Mouse (Mus musculus) intestine, embryonic 16.5 days (tissue): ENCODE measurements around the gene Gm20388. TPM values are rescaled to one million over a fixed set of nuclear protein-coding genes. Genes with fewer than 3 reads are reported as not detected.

Source experiments
- ATAC-seq: fragments of 200-750 bp; cut with Nextera tagmentation; 2 replicates; pipeline ENCODE4 v1.8.0; 2017; ENCODE audit warnings: moderate TSS enrichment, moderate library complexity
- H3K27ac ChIP-seq: fragments of 300-500 bp; sonication (generic); 2 replicates; pipeline ENCODE4 v1.5.1; 2014; ENCODE audit warnings: mild to moderate bottlenecking, low read length
- H3K27me3 ChIP-seq: fragments of 300-500 bp; sonication (generic); replicated peaks from 2 replicates; pipeline ENCODE4 v1.6.1; 2014; ENCODE audit warnings: low read length, control low read depth, mixed read lengths; ENCODE audit not compliant: control insufficient read depth, insufficient read depth
- H3K36me3 ChIP-seq: fragments of 300-500 bp; sonication (generic); 2 replicates; pipeline ENCODE4 v1.6.1; 2014; ENCODE audit warnings: low read length, control low read depth; ENCODE audit not compliant: control insufficient read depth, insufficient read depth
- H3K4me1 ChIP-seq: fragments of 300-500 bp; sonication (generic); 2 replicates; pipeline ENCODE4 v1.6.1; 2014; ENCODE audit warnings: low read length, control low read depth, mixed read lengths; ENCODE audit not compliant: control insufficient read depth, insufficient read depth
- H3K4me2 ChIP-seq: fragments of 300-500 bp; sonication (generic); 2 replicates; pipeline ENCODE4 v1.6.1; 2014; ENCODE audit warnings: low read depth, low read length, control low read depth
- H3K4me3 ChIP-seq: fragments of 300-500 bp; sonication (generic); 2 replicates; pipeline ENCODE4 v1.5.1; 2014; ENCODE audit warnings: mild to moderate bottlenecking, low read length
- H3K9ac ChIP-seq: fragments of 300-500 bp; sonication (generic); 2 replicates; pipeline ENCODE4 v1.6.1; 2014; ENCODE audit warnings: low read depth, low read length
- H3K9me3 ChIP-seq: fragments of 300-500 bp; sonication (generic); 2 replicates; pipeline ENCODE4 v1.6.1; 2016; ENCODE audit warnings: low read length, control low read depth; ENCODE audit not compliant: control insufficient read depth
- WGBS: fragments of 180-500 bp; shearing (Covaris S2); extraction: QIAGEN DNeasy Blood & Tissue Kit; methylation state at CpG from one replicate; pipeline ENCODE4 v1.1.7; 2014; 5-methylcytosine and 5-hydroxymethylcytosine counted together
- polyA plus RNA-seq: library from polyadenylated mRNA; unstranded; fragments of >200 nt; fragmentation: Nextera tagmentation; extraction: Ambion mirVana; gene quantifications from 2 replicates; pipeline ENCODE4 v1.2.1, GENCODE M21; 2015

Gene Gm20388
- polyA plus RNA-seq, 1 experiment from 2014 or later, result 5.8 TPM

DNA sequence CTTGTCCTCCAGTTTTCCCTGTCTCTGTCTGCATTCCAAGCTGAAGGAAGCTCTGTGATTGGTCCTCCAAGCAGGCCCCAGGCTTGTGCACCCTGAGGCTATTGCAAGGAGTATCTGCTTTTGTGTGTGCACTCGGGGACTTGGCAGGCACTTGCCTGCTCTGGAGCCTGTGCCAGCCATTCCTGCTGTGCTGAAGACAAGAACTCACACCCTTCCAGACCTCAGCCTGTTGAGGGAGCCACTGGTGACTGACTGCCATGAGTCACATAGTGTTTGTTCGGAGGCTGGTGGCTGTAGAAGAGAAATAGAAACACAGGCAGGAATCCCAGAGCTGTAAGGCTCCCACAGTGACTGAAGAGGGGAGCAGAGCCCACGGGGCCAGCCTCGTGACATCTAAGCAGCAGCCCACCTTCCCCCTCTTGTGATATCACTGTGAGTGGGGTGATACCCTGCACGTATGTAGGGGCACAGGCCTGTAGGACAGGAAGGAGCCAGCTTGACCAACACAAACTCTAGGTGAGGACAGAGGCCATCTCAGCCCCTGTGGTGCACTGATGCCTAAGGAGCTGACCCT lies 50.0 kb downstream of the Gm20388 start:
- Histone ChIP-seq H3K4me3 (no peak overlapping the region), H3K27me3 (no peaks in the 10 kb centered on the region), H3K9me3 (no peaks in the 10 kb centered on the region), H3K9ac (no peak overlapping the region), H3K36me3 (peaks cover 13% of the 10 kb centered on the region), H3K27ac (no peak overlapping the region), H3K4me2 (no peak overlapping the region), H3K4me1 (no peaks in the 10 kb centered on the region)
- 60% methylated on average over 5 of the region's 5 CpGs for WGBS
- no peak for ATAC-seq

DNA sequence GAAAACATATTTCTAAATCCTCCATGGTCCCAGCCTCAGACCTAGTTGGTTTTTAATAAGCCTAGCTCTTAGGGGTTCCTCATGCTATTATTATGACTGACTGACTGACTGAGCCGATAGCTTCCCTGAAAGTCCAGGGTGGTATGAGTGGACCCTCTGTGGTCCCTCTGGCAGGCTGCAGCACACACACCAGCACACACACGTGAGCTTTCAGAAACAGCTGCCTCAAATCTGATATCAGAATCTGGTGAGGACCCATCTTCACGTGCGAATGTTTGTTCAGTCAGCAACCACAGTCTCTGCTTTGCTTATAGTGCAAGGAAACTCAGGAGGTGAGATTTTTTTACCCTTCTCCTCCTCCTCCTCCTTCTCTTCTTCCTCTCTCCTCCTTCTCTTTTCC lies 54.2 kb downstream of the Gm20388 start:
- 56% methylated on average over 4 of the region's 4 CpGs for WGBS
- Histone ChIP-seq H3K9ac (no peak overlapping the region), H3K9me3 (peaks cover 3% of the 10 kb centered on the region; the same call in 1 of the 2 replicates), H3K36me3 (no peaks in the 10 kb centered on the region), H3K27me3 (no peaks in the 10 kb centered on the region), H3K27ac (no peak overlapping the region), H3K4me3 (no peak overlapping the region), H3K4me2 (no peak overlapping the region), H3K4me1 (no peaks in the 10 kb centered on the region)
- no peak for ATAC-seq

DNA sequence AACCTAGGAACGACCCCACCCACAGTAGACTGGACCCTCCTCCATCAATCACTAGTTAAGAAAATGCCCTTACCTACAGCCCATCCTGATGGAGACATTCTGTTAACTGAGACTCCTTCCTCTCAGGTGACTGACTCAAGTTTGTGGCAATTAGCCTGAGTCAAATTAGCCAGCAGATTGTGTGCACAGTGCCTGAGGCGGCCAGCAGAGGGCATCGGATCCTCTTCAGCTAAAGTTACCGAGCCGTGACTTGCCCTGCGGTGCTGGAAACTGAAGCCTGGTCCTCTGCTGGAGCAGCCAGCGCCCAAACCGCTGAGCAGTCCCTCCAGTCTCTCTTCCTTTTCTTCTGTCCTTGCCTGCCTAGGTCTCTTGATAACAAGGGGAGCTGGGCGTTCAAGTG lies 56.8 kb downstream of the Gm20388 start:
- WGBS, result 90% methylated on average over 9 of the region's 9 CpGs
- Histone ChIP-seq H3K4me1 (no peaks in the 10 kb centered on the region), H3K4me3 (no peak overlapping the region), H3K9me3 (peaks cover 3% of the 10 kb centered on the region; the same call in 1 of the 2 replicates), H3K27ac (no peak overlapping the region), H3K36me3 (no peaks in the 10 kb centered on the region), H3K9ac (no peak overlapping the region), H3K27me3 (no peaks in the 10 kb centered on the region), H3K4me2 (no peak overlapping the region)
- ATAC-seq, result no peak

DNA sequence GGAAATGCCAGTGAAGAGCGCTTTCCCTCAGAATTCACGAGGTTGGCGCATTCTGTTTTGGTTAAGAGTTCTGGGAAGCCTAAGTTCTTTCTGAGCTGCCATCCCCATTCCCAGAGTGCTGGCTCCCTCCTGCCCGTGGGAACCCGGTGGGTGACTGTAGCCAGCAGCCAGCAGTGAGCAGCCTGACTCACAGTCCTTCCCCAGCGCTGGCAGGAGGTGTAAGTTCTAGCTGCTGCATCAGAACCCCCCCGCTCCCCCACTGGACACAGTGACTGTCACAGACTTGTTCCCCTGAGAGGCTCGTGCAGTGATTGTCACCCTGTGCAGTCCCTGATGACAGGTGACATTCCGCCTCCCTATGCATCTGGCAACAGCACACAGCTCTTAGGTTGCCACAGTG lies 59.5 kb downstream of the Gm20388 start:
- Histone ChIP-seq H3K4me1 (no peaks in the 10 kb centered on the region), H3K27me3 (no peaks in the 10 kb centered on the region), H3K27ac (no peak overlapping the region), H3K9ac (no peak overlapping the region), H3K4me2 (no peak overlapping the region), H3K9me3 (peaks cover 3% of the 10 kb centered on the region; the same call in 1 of the 2 replicates), H3K4me3 (no peak overlapping the region), H3K36me3 (no peaks in the 10 kb centered on the region)
- WGBS, result 75% methylated on average over 9 of the region's 9 CpGs
- no peak for ATAC-seq

DNA sequence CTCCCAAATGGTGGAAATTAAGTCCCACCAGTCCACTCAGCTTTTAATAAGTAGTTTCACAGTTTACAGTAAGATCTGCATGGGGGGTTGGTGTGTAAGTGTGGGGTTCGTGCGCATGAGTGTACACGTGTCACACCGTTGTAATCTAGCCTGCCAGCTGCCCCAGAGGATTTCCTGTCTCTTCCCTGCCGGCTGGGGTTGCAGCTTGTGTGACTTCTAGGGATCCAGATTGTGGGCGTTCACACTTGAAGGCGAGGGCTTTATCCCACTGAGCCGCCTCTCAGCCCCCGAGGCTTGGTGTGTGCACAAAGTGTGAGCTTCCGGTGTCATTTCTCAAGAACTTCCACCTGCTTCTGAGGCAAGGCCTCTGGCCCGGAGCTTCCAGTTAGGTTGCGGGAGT lies 61.9 kb downstream of the Gm20388 start:
- no peaks in the 10 kb centered on the region for H3K36me3 ChIP-seq

DNA sequence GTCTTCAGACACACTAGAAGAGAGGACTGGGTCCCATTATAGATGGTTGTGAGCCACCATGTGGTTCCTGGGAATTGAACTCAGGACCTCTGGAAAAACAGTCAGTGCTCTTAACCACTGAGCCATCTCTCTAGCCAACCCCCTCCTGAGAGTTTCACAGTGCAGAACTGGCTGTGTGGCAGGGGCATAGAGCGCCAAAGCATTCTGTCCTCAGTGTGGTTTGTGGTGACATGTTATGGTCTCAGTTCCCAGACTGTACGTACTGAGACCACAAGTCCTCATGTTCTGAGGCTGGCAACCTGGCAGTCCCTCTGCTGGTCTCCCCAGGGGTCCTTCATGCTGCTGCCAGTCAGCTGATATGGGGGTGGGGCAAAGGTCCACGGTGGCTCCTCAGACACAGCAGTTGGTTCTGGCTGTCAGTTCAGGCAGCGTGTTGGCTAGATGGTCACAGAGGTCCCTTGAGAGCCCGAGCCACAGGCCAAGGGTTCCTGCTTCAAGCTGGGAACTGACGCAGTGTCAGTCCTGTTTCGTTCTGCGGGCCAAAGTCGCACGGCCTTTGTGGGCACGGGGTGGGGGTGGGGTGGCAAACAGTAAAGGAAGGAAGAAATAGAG lies 68.2 kb downstream of the Gm20388 start:
- Histone ChIP-seq H3K36me3 (no peaks in the 10 kb centered on the region), H3K27ac (no peak overlapping the region), H3K4me2 (no peak overlapping the region), H3K9me3 (no peaks in the 10 kb centered on the region), H3K4me3 (no peak overlapping the region), H3K4me1 (no peaks in the 10 kb centered on the region), H3K27me3 (no peaks in the 10 kb centered on the region), H3K9ac (no peak overlapping the region)
- 72% methylated on average over 11 of the region's 11 CpGs for WGBS
- no peak for ATAC-seq

More for the DNA sequence above, 61.9 kb downstream of the Gm20388 start:
- no peak for ATAC-seq
- Histone ChIP-seq H3K4me3 (no peak overlapping the region), H3K27me3 (no peaks in the 10 kb centered on the region), H3K9me3 (peaks cover 1% of the 10 kb centered on the region; the same call in 1 of the 2 replicates), H3K9ac (no peak overlapping the region), H3K4me1 (no peaks in the 10 kb centered on the region), H3K27ac (no peak overlapping the region), H3K4me2 (no peak overlapping the region)
- WGBS, result 61% methylated on average over 12 of the region's 12 CpGs

DNA sequence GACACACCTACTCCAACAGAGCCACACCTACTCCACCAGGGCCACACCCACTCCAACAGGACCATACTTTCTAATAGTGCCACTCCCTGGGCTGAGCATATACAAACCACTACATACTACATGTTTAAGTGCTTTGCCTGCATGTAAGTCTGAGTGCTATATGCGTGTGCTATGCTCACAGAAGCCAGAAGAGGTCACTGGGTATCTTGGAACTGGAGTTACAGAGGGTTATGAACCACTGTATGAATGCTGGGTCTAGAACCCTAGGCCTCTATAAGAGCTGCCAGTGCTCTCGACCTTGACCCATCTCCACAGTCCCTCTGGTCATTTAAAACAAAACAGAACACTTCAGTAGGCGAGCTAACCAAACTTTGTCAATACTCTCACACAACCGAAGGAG lies 70.6 kb downstream of the Gm20388 start:
- no peaks in the 10 kb centered on the region for H3K4me1 ChIP-seq
- H3K4me2 ChIP-seq, result no peak overlapping the region
- H3K27ac ChIP-seq, result no peak overlapping the region
- H3K36me3 ChIP-seq, result no peaks in the 10 kb centered on the region
- no peaks in the 10 kb centered on the region for H3K9me3 ChIP-seq
- no peak overlapping the region for H3K9ac ChIP-seq
- 71% methylated on average over 4 of the region's 4 CpGs for WGBS
- no peak overlapping the region for H3K4me3 ChIP-seq
- H3K27me3 ChIP-seq, result no peaks in the 10 kb centered on the region
- no peak for ATAC-seq

DNA sequence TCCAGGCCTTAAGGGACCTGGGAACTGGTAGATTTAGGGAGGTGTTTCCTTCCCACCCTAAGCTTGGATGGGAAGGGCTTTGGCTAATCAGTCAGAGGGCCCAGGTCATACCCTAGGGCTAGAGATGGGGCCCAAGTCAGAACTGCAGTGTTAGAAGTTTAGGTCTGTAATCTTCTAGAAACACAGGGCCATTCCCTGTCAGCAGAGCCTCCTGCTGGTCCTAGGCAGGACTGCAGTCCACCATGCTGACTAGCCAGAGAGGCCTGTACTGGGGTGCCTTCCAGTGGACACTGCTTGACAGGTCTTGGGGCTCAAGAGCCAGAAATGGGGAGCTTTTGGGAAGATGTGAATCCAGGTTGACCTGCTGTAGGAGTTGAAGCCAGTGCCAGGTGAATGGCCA lies 73.4 kb downstream of the Gm20388 start:
- no peaks in the 10 kb centered on the region for H3K27me3 ChIP-seq
- no peak overlapping the region for H3K9ac ChIP-seq
- H3K36me3 ChIP-seq, result no peaks in the 10 kb centered on the region
- H3K9me3 ChIP-seq, result no peaks in the 10 kb centered on the region
- no peak overlapping the region for H3K27ac ChIP-seq
- H3K4me2 ChIP-seq, result no peak overlapping the region
- H3K4me3 ChIP-seq, result no peak overlapping the region
- no peak for ATAC-seq
- H3K4me1 ChIP-seq, result no peaks in the 10 kb centered on the region

DNA sequence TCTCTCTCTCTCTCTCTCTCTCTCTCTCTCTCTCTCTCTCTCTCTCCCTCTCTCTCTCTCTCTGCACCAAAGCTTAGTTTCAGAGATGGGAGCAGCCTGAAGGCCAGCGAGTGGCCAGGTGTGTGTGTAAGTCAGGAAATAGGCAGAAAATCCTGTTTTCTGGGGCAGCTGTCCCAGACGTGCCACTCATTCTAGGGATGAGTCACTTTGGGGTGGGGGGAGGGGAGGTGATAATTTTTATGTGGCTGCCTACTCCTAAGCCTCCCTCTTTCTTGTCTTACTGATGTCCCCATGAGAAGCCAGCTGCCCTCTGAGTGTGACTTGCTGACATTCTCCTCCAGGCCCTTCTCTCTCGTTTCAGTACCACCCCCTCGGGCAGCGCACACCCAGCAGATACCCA lies 75.5 kb downstream of the Gm20388 start:
- no peak overlapping the region for H3K4me2 ChIP-seq
- no peaks in the 10 kb centered on the region for H3K27me3 ChIP-seq
- no peak for ATAC-seq
- H3K9me3 ChIP-seq, result no peaks in the 10 kb centered on the region
- no peaks in the 10 kb centered on the region for H3K4me1 ChIP-seq
- no peak overlapping the region for H3K27ac ChIP-seq
- WGBS, result 71% methylated on average over 5 of the region's 5 CpGs
- H3K4me3 ChIP-seq, result no peak overlapping the region
- no peak overlapping the region for H3K9ac ChIP-seq
- H3K36me3 ChIP-seq, result no peaks in the 10 kb centered on the region

DNA sequence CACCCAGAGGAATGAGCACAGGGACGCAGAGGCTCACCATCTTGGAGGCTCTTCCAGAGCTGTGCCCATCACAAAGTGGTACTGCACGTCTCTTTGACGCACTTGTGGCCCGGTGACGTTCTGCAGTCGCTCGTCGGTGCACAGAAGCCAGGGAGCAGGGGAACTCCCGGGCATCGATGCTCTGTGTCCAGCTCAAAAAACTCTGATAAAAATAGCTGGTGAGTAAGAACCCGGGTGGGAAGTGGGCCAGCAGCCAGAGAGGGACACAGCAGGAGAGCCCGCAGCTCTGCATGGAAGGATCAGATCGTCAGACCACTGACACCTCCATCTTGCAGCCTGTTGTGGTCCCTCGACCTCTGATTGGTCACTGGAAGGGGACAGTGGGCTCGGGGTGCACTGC lies 77.4 kb downstream of the Gm20388 start:
- Histone ChIP-seq H3K4me3 (no peak overlapping the region), H3K4me1 (peaks cover 4% of the 10 kb centered on the region; the same call in 1 of the 2 replicates), H3K27ac (no peak overlapping the region), H3K9ac (no peak overlapping the region), H3K9me3 (no peaks in the 10 kb centered on the region), H3K4me2 (no peak overlapping the region), H3K36me3 (no peaks in the 10 kb centered on the region), H3K27me3 (peaks cover 14% of the 10 kb centered on the region; the same call in 1 of the 2 replicates)
- WGBS, result 59% methylated on average over 15 of the region's 15 CpGs
- ATAC-seq, result no peak
